In the genomic region with DNA sequence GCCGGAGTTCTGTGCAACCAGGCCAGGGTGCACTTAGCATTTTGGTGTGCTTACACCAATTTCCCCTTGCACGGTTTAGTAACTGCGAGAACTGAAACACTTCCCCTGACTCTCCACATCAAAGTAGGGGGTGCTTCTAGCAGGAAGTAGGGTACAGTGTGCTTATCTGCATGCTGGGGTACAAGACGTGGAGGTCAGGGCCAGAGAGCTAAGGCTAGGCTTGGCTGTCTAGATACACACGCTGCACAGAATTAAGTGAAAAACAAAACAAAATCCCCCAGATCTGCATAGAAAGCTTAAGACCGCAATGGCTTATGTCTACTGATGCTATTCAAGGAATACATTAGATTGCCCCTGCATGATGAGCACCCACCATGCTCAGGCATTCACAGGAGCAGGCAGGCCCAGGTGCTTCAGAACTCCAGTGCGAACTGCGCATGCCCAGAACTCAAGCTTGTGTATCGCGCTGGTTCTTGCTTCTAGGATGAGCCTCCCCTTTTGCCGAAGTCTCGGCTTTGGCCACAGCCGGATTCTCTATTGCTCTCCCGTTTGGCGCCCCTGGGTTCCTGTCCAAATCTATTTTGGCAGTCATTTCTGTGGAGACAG, we compare ENCODE assay signal across 11 mouse cellular contexts.
DNase-seq lines count a peak whose midpoint lies in the region; ATAC-seq and TF ChIP-seq lines count a peak whose summit lies in the region.
"Had no signal": no experiment of that assay in that cellular context is flagged by ENCODE, and none has a peak within 500 bp of the region (broad histone marks: within the 10 kb centered on the region; RNA-seq: fewer than 3 reads in every experiment).

No protein-coding gene starts in this region.

- TF ChIP-seq CTCF in heart, adult 2 months (IDR thresholded peaks at IDR 0.05), result no peak

- peak overlapping the region; percentile 85 for H3K27ac ChIP-seq in heart, adult 2 months
- no peak overlapping the region for H3K27ac ChIP-seq in hindbrain, embryonic 10.5 days
- H3K27ac ChIP-seq: hindbrain, embryonic 15.5 days; midbrain, embryonic 15.5 days had no signal

- ATAC-seq in megakaryocyte-erythroid progenitor cell, adult 5-6 weeks (replicated peaks; ENCODE audit: low FRiP score, low TSS enrichment, poor library complexity, severe bottlenecking), result peak; percentile 45; the same call in 1 of the 2 replicates
- no peak for ATAC-seq in erythroid progenitor cell, adult 5-6 weeks (replicated peaks; ENCODE audit: low FRiP score, poor library complexity, severe bottlenecking)
- ATAC-seq: midbrain, embryonic 15.5 days had no signal

- peaks cover 11% of the 10 kb centered on the region for H3K4me1 ChIP-seq in heart, adult 2 months (ENCODE audit: control insufficient read depth, insufficient read depth, low read length)
- H3K4me1 ChIP-seq in hindbrain, embryonic 10.5 days (replicated peaks), result peaks cover 14% of the 10 kb centered on the region
- H3K4me1 ChIP-seq: hindbrain, embryonic 15.5 days; midbrain, embryonic 15.5 days had no signal

- WGBS in heart, adult 2 months, result 60% methylated on average over 15 of the region's 15 CpGs
- 93% methylated on average over 15 of the region's 15 CpGs for WGBS in hindbrain, embryonic 10.5 days

- no peaks in the 10 kb centered on the region for H3K9me3 ChIP-seq in hindbrain, embryonic 10.5 days
- H3K9me3 ChIP-seq: hindbrain, embryonic 15.5 days; midbrain, embryonic 15.5 days had no signal

- DNase-seq in lung, postnatal 10 days, result peak; percentile 51
- no peak for DNase-seq in lung, adult 18-20 months
- DNase-seq in heart, adult 2 months, result peak; percentile 57 to 58
- peak; percentile 78 to 85 for DNase-seq in thymus, postnatal 36 days
- no peak for DNase-seq in hindbrain, embryonic 10.5 days (ENCODE audit: low spot score)
- DNase-seq in right cerebral cortex, postnatal 4 days, result no peak
- DNase-seq: cerebellum, adult 18-20 months had no signal

- H3K27me3 ChIP-seq in heart, adult 2 months (ENCODE audit: control insufficient read depth, insufficient read depth, low read length), result no peaks in the 10 kb centered on the region
- H3K27me3 ChIP-seq in hindbrain, embryonic 10.5 days (ENCODE audit: insufficient read depth, poor library complexity, severe bottlenecking), result no peaks in the 10 kb centered on the region
- H3K27me3 ChIP-seq: hindbrain, embryonic 15.5 days; midbrain, embryonic 15.5 days had no signal

- H3K4me3 ChIP-seq in heart, adult 2 months, result no peak overlapping the region
- H3K4me3 ChIP-seq in hindbrain, embryonic 10.5 days, result no peak overlapping the region
- H3K4me3 ChIP-seq: hindbrain, embryonic 15.5 days; midbrain, embryonic 15.5 days had no signal

- H3K9ac ChIP-seq in heart, adult 2 months (ENCODE audit: low read depth, low read length), result no peak overlapping the region
- H3K9ac ChIP-seq: hindbrain, embryonic 15.5 days; midbrain, embryonic 15.5 days had no signal

- intact Hi-C loops in heart, adult 2 months (cut with DNase I), result no loop called here

- no peaks in the 10 kb centered on the region for H3K79me2 ChIP-seq in heart, adult 2 months (replicated peaks; ENCODE audit: control insufficient read depth, insufficient read depth, low read length)

- H3K36me3 ChIP-seq in heart, adult 2 months (ENCODE audit: control insufficient read depth, insufficient read depth, low read length), result peaks cover 3% of the 10 kb centered on the region
- H3K36me3 ChIP-seq in hindbrain, embryonic 10.5 days, result no peaks in the 10 kb centered on the region
- H3K36me3 ChIP-seq: hindbrain, embryonic 15.5 days; midbrain, embryonic 15.5 days had no signal

- TF ChIP-seq EP300 in heart, adult 2 months (IDR thresholded peaks at IDR 0.05; ENCODE audit: insufficient read depth, low read depth, low read length), result no peak

- TF ChIP-seq POLR2A in heart, adult 2 months (IDR thresholded peaks at IDR 0.05; ENCODE audit: insufficient read depth, low read depth, low read length), result no peak

Comparison
In these comparisons a context has a peak if more than half of its experiments do, and no peak if none do; other contexts are left out.
1. DNase-seq: peak in lung, postnatal 10 days (single experiment), heart, adult 2 months (2 of 2) and thymus, postnatal 36 days (2 of 2); none in lung, adult 18-20 months (0 of 2), hindbrain, embryonic 10.5 days (single experiment) and right cerebral cortex, postnatal 4 days (single experiment).